Mouse (Mus musculus) lung, postnatal 10 days (tissue): ENCODE results near the gene Sar1b.
"Not testable (repeated sequence)": the region's sequence is repeated elsewhere in the genome, so short reads cannot be mapped to it uniquely, and the experiment has no call there.

Experiments
- DNase-seq: peaks from one replicate; pipeline ENCODE4 v3.0.0; 2021

The Sar1b gene

DNA sequence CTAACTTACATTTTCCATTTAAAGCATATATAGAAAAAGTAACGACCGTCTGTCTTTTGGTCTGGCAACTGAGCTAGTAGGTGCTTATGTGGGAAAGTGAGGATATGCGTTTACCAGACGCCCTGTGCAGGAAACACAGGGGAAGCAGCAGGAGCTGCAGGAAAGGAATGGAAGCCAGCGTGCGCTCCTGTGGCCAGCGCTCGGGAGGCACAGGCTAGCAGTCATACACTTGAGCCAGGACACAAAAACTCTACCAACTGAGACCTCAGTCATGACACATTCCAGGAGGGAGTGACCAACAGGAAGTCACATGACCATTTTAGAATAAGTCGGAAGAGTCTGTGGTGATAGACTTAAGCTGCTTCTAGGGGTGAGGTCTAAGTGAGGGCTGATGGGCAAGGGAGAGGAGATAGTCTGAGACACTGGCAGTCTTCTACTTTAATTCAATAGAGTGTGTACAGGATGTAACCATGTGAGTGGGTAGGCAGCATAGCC lies 17.3 kb downstream of the Sar1b start:
- DNase-seq: no peak

DNA sequence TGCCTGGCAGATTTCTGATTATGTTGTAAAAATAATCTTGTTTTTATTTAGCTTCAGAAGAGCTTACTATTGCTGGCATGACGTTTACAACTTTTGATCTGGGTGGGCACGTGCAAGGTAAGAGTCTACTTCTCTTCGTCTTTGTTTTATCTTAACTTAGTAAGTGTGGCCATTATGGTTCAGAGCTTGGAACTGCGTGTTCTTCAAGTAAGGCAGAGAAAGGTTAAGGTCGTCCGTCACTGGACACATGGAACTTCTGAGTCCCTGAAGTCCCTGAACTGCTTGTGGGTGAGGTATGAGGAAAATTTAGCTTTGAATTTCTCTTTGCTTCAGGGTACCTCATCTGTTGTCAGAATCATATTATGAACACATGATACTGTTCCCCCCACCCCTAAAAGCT lies 19.2 kb downstream of the Sar1b start:
- DNase-seq: no peak

DNA sequence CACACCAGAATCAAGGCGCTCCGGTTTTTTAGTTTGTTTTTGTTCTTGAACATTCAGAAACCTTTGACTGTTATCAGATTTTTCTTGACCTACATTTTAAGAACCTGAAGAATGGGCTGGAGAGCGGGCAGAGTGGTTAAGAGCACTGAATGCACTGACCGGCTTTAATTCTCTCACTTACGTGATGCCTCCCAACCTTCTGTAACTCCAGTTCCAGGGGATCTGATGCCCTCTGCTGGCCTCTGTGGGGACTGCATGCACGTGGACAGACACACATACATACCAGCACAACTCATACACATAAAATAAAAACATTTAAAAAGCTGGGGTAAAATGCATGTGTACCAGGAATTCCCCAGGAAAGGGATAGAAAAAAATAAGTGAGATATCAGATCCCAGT lies 22.4 kb downstream of the Sar1b start:
- peak; percentile 77 for DNase-seq

DNA sequence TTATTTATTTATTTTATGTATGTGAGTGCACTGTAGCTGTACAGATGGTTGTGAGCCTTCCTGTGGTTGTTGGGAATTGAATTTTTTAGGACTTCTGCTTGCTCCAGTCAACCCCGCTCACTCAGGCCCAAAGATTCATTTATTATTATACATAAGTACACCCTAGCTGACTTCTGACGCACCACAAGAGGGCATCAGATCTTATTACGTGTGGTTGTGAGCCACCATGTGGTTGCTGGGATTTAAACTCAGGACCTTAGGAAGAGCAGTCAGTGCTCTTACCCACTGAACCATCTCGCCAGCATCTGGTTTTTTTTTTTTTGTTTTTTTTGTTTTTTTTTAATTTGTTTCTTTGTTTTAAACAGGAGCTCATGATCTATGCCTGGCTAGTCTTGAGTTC lies 26.2 kb downstream of the Sar1b start:
- DNase-seq: not testable (repeated sequence)

- no peak for DNase-seq
Observed at GRCm38 (mm10) chr11:51790662-51791061, 27.2 kb downstream of the Sar1b start.

DNA sequence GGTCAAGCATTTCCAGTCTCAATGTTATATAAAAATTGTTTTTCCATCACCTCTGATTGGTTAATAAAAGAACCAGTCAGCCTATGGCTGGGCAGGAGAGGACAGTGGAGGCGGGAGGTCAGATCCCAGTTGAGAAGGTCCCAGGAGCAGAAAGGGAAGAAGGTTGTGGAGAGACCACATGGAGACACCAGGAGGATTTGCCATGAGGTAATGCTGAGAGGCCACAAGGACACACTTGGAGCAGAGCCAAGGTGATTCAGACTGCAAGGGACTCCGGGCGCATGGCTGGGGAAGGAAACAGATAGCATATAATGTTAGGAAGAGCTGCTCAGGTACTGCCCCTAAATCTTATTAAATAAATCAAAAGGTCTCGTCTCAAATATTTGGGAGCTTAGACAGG lies 32.8 kb downstream of the Sar1b start:
- DNase-seq: no peak

DNA sequence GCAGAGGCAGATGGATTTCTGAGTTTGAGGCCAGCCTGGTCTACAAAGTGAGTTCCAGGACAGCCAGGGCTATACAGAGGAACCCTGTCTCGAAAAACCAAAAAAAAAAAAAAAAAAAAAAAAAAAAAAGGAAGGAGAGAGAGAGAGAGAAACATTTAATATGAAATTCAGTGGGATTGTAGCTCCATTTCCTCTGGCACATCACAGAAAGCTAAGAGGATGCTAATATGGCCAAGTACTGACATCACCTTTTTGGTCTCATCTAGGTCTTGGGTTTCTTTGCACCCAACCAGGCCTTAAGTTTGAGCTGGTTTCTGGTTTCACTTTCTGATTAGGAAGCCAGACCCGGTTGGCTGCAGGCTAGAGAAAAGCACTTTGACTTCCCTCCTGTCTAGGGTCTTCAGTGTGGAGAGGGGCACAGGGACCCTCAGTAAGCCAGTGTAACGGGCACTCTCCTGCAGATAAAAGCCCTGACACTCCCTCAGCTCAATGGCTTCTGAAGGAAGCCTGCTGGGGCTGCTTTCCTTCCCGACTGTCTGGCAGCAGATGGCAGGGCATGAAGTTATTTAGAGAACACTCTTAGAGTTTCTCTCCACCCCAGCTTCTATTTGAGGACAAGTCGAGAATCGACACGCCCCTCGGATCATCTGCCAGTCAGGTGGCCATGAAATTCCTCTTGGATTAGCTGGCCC lies 37.3 kb downstream of the Sar1b start:
- peak; percentile 41 for DNase-seq

- peak; percentile 93 for DNase-seq
Observed at GRCm38 (mm10) chr11:51805221-51805981, 41.9 kb downstream of the Sar1b start.

DNA sequence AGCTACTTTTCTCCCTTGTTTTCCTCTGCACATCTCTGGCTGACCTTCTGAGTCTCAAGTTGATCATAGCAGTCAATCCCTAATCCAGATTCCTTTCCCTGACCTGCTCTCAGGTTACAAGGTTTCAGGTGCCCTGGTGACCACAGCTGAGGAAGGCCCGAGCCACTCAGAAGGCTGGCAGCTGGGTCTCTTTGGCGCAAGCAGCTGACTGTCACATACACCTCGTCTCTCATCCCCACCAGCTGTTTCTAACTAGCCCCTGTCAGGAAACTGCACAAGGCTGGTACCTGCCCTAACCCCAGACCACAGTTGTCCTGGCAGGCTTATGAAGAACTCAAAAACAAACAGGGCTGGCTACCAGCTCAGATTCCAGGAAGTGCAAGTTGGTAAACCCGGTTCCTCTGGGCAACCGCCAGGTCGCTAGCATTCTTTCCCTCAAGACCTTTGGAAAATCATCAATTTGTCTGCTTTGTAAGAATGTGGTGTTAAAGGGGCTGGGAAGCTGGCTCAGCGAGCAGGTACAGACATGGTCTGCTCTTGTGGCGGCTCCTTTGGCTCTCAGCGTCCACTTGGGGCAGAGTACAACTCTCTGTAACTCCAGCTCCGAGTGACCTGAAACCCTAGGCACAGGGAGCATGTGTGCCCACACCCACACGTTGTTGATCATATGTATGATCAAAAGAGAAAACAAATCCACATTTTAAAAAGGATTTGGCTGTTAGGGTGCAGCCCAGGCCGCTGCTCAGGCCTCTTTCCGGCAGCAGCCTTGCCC lies 43.8 kb downstream of the Sar1b start:
- DNase-seq: no peak

DNA sequence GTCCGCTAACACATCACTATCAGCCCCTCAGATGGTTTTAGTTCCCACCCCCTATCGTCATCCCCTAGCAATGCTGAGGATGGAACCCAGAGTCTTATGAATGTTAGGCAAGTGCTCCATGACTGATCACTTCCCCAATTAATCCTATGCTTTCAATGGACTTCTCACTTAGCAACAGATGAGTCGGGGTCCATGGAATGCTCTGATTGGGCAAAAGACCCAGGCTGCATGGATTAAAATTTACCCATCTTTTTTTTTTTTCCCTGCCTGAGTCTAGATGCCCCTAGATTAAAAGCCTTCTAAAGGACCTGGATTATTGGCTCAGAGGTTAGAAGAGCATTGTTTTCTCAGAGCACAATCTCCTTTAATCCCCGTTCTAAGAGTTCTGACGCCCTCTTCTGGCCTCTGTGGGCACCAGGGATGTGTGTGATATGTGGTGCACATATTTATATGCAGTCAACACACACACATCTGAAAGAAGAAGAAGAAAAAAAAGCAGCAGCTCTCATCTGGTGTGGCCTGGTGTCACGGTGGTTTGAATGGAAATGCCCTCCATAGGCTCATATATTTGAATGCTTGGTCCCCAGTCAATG lies 46.2 kb downstream of the Sar1b start:
- DNase-seq: peak; percentile 62

- DNase-seq: no peak
Observed at GRCm38 (mm10) chr11:51811230-51811629, 47.7 kb downstream of the Sar1b start.

DNA sequence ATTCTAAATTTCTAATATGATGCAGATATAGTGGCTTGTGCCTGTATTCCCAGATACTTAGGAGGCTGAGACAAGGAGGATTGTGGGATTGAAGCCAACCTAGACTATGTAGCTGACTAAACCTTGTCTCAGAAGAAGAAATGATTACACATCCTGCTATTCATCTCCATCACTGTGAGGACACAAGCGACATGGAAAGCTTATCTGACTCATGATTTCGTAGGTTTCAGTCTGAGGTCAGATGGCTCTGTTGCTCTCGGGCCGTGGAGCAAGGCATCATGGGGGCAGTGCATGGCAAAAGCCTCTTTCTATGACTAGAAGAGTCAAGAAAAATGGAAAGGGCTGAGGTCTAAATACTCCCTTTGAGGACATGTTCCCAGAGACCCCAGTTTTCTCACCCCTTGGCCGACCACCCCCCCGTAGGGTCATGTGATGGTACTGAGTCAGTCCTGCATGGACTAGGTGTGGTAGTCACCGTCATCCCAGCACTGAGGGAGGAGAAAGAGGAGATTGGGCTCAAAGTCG lies 48.6 kb downstream of the Sar1b start:
- DNase-seq: no peak

GRCm38 (mm10) chr11:51817756-51818155 lies 54.3 kb downstream of the Sar1b start:
- peak; percentile 95 for DNase-seq

GRCm38 (mm10) chr11:51818837-51819236 lies 55.4 kb downstream of the Sar1b start:
- no peak for DNase-seq

DNA sequence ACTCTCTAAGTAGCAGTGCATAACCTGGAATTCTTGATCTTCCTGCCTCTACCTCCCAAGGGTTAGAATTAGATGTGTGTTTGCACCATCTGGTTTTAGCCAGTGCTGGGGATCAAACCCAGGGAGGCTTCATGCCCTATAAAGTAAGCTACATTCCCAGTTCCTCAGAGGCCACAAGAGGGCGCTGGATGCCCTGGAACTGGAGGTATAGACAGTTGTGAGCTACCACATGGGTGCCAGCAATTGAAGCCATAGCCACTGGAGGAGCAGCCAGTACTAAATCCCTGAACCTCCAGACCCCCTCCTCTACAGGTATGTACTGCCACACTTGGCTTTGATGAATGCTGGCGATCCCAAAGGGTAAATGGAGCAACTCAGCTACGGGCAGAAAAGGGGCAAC lies 56.5 kb downstream of the Sar1b start:
- peak; percentile 49 for DNase-seq

DNA sequence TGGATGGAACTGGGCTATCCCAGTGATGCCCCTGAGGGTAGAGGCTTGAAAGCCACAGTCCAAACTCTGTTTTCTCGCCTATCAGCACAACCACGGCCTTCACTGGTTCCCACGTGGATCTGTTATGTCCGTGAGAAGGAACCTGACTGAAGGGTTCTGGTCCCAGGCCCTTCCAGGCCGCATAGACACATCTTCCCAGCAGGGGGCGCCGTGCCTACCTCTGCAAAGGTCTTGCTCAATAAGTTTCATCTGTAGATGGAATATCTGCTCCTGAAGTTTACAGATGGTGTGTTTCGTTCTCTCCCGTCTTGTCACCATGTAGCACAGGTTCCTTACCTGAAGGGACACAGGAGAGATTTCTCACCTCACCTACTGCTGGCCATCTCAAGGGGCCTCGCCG lies 57.4 kb downstream of the Sar1b start:
- peak; percentile 89 for DNase-seq

DNA sequence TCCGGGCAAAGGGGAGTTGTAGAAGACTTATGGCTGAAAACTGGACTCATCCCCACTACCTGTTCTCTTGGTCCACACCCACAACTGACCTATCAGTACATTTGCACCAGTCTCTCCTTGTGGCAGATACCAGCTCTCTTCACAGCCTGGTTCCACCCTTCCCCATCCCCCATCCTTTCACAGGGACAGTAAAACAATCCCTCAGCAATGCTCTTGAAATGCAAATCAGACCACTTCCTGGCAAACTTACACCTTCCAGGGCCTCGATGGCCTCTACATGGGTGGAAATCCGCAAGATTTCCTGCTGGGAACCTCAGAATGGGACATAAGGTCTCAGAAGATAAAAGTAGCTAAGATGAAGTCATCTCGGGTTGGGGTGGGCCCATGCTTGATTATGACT lies 59.2 kb downstream of the Sar1b start:
- no peak for DNase-seq

DNA sequence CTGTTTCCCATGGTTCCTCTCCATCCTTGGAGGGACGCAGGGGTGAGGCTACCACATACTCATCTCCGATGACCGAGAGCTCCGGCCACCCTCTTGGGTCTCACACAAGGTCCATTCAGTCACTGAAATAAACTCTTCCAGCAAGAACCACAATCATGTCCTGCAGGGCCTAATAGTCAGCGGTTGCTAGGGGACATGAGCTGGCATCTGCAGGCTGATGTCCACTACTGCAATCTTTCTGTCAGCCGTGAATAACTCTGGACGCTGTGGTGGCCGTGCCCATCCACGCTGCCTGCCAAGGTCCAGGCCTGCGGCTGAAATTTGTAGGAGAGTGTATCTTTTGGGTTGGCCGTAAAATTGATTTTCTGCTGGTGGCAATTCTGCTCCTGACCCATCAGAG lies 59.8 kb downstream of the Sar1b start:
- no peak for DNase-seq

- DNase-seq: peak; percentile 71
Observed at GRCm38 (mm10) chr11:51823963-51824753, 60.7 kb downstream of the Sar1b start.

DNA sequence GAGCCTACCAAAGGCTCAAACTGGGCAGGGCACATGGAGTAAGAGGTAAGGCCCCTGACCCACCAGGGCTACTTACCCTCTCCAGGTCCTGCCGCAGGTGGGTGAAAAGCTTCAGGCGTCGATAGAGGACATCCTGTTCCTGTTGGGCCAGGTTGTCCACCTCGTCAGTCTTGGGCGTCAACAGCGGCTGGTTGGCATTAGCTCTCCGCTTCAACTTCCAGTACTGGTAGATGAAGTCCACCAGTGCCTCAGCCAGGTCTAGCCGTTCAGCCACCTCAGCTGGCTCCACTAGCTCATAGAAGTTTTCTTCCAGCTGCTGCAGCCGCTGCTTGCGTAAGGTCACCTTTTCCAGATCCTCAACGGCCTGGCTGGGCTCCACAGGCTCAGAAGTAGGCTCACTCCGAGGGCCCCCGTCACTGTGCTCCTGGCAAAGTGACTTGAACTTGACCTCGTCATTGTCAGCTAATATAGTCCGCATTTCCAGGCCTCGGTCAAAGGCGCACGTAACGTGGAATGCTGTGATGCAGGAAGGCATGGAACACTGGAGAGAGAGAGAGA lies 61.5 kb downstream of the Sar1b start:
- DNase-seq: peak; percentile 41
